Mouse (Mus musculus) gastrocnemius, postnatal 36 days (tissue): Measurements from ENCODE around the gene Prim2. TPM values are rescaled to one million over a fixed set of nuclear protein-coding genes. Genes with fewer than 3 reads are reported as not detected.

Experiments used
- DNase-seq, 2 experiments: peaks; one replicate each; pipeline ENCODE4 v3.0.0; 2022
- intact Hi-C: fragments of 180-260 bp; cut with DNase I; formaldehyde crosslinking; loops from one replicate; pipeline ENCODE4 v1.15.1; 2025
- total RNA-seq, 2 experiments: library from RNA; stranded (reverse); gene quantifications; 2 replicates each; pipeline ENCODE4 v1.2.3; 2021

Prim2 gene
- total RNA-seq, 2 experiments from 2014 or later: 0.87 to 1.1 TPM

GRCm38 (mm10) chr1:33502298-33502697 lies 167.3 kb downstream of the Prim2 start:
- no peak for DNase-seq
- intact Hi-C loops: no loop called here

DNA sequence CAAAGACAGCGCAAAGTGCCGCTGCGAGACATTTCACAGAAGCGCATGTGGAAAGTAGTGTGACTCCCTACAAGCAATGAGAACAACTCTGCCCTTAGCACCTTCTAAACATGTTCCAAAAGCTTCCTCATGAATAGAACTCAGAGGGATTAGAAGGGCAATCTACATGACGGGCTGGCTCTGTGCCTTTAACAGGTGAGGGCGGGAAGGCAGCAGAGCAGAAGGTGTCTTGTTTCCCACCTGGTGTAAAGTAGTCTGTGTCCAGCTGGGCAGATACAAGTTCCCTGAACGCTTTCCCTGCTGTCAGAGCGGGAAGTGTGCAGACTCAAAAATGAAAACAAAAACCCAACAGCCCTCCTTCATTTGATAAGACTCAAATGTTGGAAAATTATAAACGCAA lies 169.5 kb downstream of the Prim2 start:
- DNase-seq: no peak
- intact Hi-C loops: no loop called here

- intact Hi-C loops: no loop called here
- no peak for DNase-seq
Observed at GRCm38 (mm10) chr1:33499603-33500002, 170.0 kb downstream of the Prim2 start.

DNA sequence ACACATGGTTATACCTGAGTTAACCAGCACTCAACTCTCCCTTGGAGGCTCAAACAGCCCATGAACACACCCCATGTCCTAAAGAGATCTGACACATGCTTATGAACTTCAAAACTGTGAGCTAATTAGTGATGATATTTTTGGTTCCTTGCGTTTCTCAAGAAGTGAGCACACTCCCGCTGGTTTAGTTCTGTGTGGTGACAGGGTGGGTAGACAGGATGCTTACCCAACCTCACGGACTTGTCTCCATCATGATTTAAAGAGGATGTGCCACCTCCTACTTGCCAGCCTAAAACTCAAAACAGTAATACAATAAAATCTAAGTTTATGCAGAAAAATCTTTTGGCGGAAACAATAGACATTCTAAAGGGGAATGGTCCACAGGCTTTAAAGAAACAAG lies 173.5 kb downstream of the Prim2 start:
- intact Hi-C loops: no loop called here
- DNase-seq: no peak

- intact Hi-C loops: no loop called here
- DNase-seq: no peak
Observed at GRCm38 (mm10) chr1:33495586-33495985, 174.0 kb downstream of the Prim2 start.

DNA sequence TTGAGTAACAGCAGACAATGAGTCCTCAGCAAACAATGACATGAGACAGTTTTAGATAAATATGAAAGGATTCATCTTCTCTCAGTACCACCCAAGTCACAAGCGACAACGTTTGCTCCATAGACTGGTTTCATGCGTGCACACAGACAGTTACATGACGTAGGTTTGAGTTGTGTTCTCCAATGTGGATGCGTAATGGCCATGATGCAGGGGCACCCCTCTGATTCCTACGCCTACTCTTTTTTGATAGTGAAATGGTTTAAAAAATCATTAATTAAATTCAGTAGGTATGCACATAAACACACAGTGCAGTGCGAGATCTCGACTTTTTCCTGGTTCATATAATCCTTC lies 174.4 kb downstream of the Prim2 start:
- intact Hi-C loops: no loop called here

GRCm38 (mm10) chr1:33494524-33495202 lies 174.9 kb downstream of the Prim2 start:
- no peak for DNase-seq
- intact Hi-C loops: no loop called here

More for the DNA sequence above, 174.4 kb downstream of the Prim2 start:
- DNase-seq: no peak

GRCm38 (mm10) chr1:33490220-33490619 lies 179.4 kb downstream of the Prim2 start:
- intact Hi-C loops: no loop called here
- DNase-seq: no peak

- DNase-seq: no peak
- intact Hi-C loops: no loop called here
Observed at GRCm38 (mm10) chr1:33488372-33488771, 181.2 kb downstream of the Prim2 start.

GRCm38 (mm10) chr1:33483746-33484145 lies 185.8 kb downstream of the Prim2 start:
- intact Hi-C loops: no loop called here
- no peak for DNase-seq

DNA sequence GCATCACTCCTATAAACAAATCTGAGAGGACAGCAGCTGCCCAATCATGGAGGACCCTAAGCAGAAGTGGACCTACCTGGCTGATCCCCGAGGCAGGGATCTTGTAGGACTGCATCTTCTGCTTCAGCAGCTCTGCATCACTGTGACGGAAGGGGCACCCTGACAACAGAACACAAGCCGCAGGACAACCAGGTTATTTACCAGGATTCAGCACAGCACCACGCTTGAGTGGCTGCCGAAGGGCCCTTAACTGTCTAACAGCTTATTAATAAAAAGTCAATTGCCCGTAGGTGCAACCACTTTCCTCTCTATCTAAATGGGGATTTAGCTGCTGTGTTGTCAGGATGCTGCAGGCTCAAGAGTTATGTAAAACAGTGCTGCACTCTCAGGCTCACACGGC lies 189.2 kb downstream of the Prim2 start:
- intact Hi-C loops: no loop called here
- DNase-seq: no peak

DNA sequence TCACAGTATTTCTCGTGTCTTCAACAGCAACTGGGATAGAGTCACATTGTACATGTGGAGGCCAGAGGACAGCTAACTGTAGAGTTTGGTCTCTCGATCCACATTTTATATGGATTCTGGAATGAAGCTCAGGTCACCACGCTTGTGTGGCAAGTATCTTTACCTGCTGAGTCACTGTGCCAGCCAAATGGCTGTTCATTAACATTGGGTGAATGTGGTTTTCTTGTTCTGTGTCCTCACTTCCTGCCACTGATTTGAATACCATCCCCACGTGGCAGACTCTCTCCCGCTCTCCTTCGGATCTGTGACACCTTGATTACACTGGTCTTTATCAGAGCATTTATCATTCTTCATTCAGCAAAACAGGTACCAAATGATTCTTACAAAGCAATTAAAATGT lies 198.5 kb downstream of the Prim2 start:
- DNase-seq: no peak
- intact Hi-C loops: no loop called here

- no peak for DNase-seq
- intact Hi-C loops: no loop called here
Observed at GRCm38 (mm10) chr1:33470222-33470621, 199.4 kb downstream of the Prim2 start.

DNA sequence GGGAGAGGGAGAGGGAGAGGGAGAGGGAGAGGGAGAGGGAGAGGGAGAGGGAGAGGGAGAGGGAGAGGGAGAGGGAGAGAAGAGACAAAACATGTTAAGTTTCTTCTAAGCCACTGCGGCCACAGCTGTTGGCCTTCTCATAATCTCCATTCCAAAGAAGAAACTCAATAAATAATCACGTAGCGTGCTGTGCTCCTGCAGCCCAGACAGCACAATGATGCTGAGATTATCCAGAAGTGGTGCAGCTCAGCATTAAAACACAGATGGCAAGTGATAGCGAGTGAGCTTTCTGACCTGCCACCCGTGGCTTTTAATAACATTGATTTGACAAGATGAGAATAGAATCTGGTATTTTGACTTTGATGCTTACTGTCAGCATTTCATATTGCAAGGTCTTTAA lies 205.4 kb downstream of the Prim2 start:
- DNase-seq: no peak
- intact Hi-C loops: no loop called here

- DNase-seq: no peak
- intact Hi-C loops: no loop called here
Observed at GRCm38 (mm10) chr1:33460703-33461102, 208.9 kb downstream of the Prim2 start.

DNA sequence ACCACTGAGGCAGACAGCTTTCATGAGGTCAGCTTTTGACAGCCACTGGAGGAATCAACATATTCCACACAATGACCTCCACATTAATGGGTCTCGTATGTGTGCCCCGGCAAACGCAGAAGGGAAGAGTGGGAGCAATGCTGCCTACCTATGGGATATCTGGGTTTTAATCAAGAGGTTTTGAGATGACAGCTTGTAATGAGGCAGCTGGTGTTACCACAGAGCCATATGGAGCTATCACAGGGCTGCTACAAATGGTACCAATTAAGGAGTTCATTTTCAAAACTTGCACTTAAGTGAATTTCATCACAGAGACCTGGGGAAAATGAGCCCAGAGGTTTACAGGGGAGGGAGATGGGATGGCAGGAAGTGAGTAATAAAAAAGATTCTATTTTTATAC lies 209.3 kb downstream of the Prim2 start:
- intact Hi-C loops: no loop called here
- DNase-seq: no peak

DNA sequence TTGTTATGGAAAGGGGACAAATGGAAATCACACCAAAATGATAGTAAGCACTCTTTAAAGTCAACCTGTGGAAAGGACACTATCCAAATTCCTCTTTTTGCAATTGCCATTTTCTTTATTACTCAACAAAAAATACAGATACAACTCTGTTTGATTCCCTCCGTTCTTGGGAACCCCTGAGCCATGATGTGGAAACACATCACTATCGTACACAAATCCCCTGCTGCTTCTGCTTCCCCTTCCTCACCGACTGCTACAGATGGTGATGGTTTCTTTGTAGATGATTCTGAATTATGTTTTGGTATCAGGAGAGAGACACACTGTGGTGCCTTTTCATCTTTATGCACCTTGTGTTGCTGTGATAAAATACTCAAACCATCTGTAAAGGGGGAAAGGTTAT lies 210.6 kb downstream of the Prim2 start:
- no peak for DNase-seq
- intact Hi-C loops: loop anchor here (5.0 kb wide), 1 partner anchor 58 kb away; no protein-coding TSS in a partner anchor

DNA sequence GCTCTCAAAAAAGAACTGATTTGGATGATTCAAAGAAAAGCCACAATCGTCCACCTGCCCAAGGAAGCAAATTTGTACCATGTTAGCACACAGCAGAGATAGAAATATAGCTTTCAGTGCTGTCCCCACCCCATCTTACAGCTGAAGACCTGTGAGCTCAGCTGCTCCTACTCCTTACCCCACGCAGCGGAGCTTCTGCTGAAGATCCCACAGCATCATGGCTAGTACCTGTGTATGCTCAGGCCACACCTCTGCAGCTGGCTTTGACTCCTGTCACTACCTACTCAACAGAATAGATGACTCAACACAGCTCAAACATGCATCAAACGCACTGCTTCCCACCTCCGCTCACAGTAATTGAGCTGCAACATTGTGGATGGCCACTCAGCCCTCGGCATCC lies 215.3 kb downstream of the Prim2 start:
- no peak for DNase-seq
- intact Hi-C loops: no loop called here

GRCm38 (mm10) chr1:33453299-33453698 lies 216.3 kb downstream of the Prim2 start:
- intact Hi-C loops: no loop called here
- no peak for DNase-seq

DNA sequence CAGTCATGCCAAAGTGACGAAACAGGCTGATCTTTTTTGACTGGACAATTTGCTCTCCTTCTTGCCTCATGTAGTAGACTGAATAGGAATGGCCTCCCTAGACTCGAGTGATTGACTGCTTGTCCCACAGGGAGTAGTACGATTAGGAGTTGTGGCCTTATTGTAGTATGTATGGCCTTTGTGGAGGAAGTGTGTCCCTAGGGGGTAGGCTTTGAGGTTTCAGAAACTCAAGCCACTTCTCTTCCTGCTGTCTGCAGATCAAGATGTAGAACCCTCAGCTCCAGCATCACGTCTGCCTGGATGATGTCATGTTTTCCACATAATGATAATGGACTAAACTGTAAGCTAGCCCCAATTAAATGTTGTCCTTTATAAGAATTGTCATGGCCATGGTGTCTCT lies 222.4 kb downstream of the Prim2 start:
- intact Hi-C loops: no loop called here
- DNase-seq: no peak

DNA sequence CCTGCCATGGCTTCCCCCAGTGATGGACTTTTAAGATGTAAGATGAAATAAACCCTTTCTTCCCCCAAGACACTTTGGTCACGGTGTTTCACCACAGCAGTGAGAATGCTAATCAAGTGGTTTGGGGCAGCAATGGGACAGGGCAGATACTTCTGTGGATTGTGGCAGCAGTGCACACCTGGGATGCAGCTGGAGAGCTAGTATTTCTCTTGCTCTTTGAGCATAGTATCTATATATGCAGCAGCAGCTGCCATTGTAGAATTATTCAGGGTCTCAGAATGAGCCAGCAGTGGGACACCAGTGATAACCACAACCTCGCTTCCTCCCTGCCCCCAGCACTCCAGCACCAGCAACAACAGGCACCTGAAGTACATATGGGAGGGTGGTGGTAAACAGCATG lies 233.4 kb downstream of the Prim2 start:
- intact Hi-C loops: no loop called here
- no peak for DNase-seq
